Mouse (Mus musculus) hindbrain, embryonic 10.5 days (tissue): ENCODE data around the gene Otud7b. TPM values are rescaled to one million over a fixed set of nuclear protein-coding genes. Genes with fewer than 3 reads are reported as not detected.
"Not testable (repeated sequence)": the region's sequence is repeated elsewhere in the genome, so short reads cannot be mapped to it uniquely, and the experiment has no call there.

Experiments used
- DNase-seq: peaks from one replicate; pipeline ENCODE4 v3.0.0-alpha.2; 2017; ENCODE audit warnings: low spot score
- H3K27ac ChIP-seq: fragments of 300-500 bp; sonication (generic); 2 replicates; pipeline ENCODE4 v1.5.1; 2016; ENCODE audit warnings: mild to moderate bottlenecking, moderate library complexity
- H3K27me3 ChIP-seq: fragments of 300-500 bp; sonication (generic); 2 replicates; pipeline ENCODE4 v1.6.1; 2016; ENCODE audit warnings: mild to moderate bottlenecking; ENCODE audit not compliant: poor library complexity, insufficient read depth, severe bottlenecking
- H3K36me3 ChIP-seq: fragments of 300-500 bp; sonication (generic); 2 replicates; pipeline ENCODE4 v1.6.1; 2016; ENCODE audit warnings: mild to moderate bottlenecking, moderate library complexity
- H3K4me1 ChIP-seq: fragments of 300-500 bp; sonication (generic); replicated peaks from 2 replicates; pipeline ENCODE4 v1.6.1; 2016; ENCODE audit warnings: mild to moderate bottlenecking
- H3K4me3 ChIP-seq: fragments of 300-500 bp; sonication (generic); 2 replicates; pipeline ENCODE4 v1.5.1; 2016; ENCODE audit warnings: mild to moderate bottlenecking, moderate library complexity
- H3K9me3 ChIP-seq: fragments of 300-500 bp; sonication (generic); 2 replicates; pipeline ENCODE4 v1.6.1; 2016; ENCODE audit warnings: mild to moderate bottlenecking, moderate library complexity
- WGBS: fragments of 180-500 bp; shearing (Covaris S2); methylation state at CpG from one replicate; pipeline ENCODE4 v1.1.7; 2016; 5-methylcytosine and 5-hydroxymethylcytosine counted together
- polyA plus RNA-seq: library from polyadenylated mRNA; unstranded; fragments of >200 nt; fragmentation: Nextera tagmentation; extraction: Ambion mirVana; gene quantifications from 2 replicates; pipeline ENCODE4 v1.2.1, GENCODE M21; 2016

The Otud7b gene
- polyA plus RNA-seq, 1 experiment from 2014 or later, result 12.8 TPM

GRCm38 (mm10) chr3:96160803-96161516, 56.6 kb downstream of the Otud7b start:
- DNase-seq, result peak; percentile 43
- WGBS, result 2% methylated on average over 12 of the region's 12 CpGs
- Histone ChIP-seq H3K9me3 (no peaks in the 10 kb centered on the region), H3K27ac (peak overlapping the region; percentile 81), H3K4me1 (peaks cover 29% of the 10 kb centered on the region), H3K27me3 (no peaks in the 10 kb centered on the region), H3K36me3 (peaks cover 2% of the 10 kb centered on the region), H3K4me3 (peak overlapping the region; percentile 54)

GRCm38 (mm10) chr3:96161869-96162840, 57.8 kb downstream of the Otud7b start, which contains the start of gene Mtmr11:
Gene Mtmr11, plus strand, starts transcription at chr3:96162004.
- Histone ChIP-seq H3K4me3 (peak within 1 kb of the TSS; percentile 54), H3K4me1 (peaks cover 29% of the 10 kb centered on the region), H3K9me3 (no peaks in the 10 kb centered on the region), H3K36me3 (no peaks in the 10 kb centered on the region), H3K27me3 (no peaks in the 10 kb centered on the region), H3K27ac (peak within 1 kb of the TSS; percentile 81)
- 8% methylated on average over 16 of the region's 16 CpGs for WGBS
- DNase-seq, result no peak

GRCm38 (mm10) chr3:96163040-96163439, 58.7 kb downstream of the Otud7b start:
- no peak for DNase-seq
- H3K4me3 ChIP-seq, result no peak overlapping the region
- 93% methylated on average over 6 of the region's 6 CpGs for WGBS
- H3K4me1 ChIP-seq, result peaks cover 29% of the 10 kb centered on the region
- no peaks in the 10 kb centered on the region for H3K9me3 ChIP-seq
- no peaks in the 10 kb centered on the region for H3K27me3 ChIP-seq
- H3K36me3 ChIP-seq, result peaks cover 3% of the 10 kb centered on the region; the same call in 1 of the 2 replicates
- no peak overlapping the region for H3K27ac ChIP-seq

- DNase-seq, result no peak
- H3K4me1 ChIP-seq, result peaks cover 26% of the 10 kb centered on the region
- no peak overlapping the region; the same call in 1 of the 2 replicates for H3K27ac ChIP-seq
- 74% methylated on average over 12 of the region's 12 CpGs for WGBS
- peaks cover 22% of the 10 kb centered on the region for H3K36me3 ChIP-seq
- no peaks in the 10 kb centered on the region for H3K27me3 ChIP-seq
- H3K4me3 ChIP-seq, result no peak overlapping the region
- H3K9me3 ChIP-seq, result no peaks in the 10 kb centered on the region
Observed at GRCm38 (mm10) chr3:96168466-96169158, 64.3 kb downstream of the Otud7b start.

GRCm38 (mm10) chr3:96170276-96170675, 65.9 kb downstream of the Otud7b start:
- no peaks in the 10 kb centered on the region for H3K27me3 ChIP-seq
- H3K4me3 ChIP-seq, result peak overlapping the region; percentile 94; the same call in 1 of the 2 replicates
- 93% methylated on average over 4 of the region's 4 CpGs for WGBS
- peaks cover 39% of the 10 kb centered on the region for H3K4me1 ChIP-seq
- no peaks in the 10 kb centered on the region for H3K9me3 ChIP-seq
- 0 out of 2 replicates have a peak overlapping the region, but pooled peaks have one; percentile 95 for H3K27ac ChIP-seq
- peaks cover 39% of the 10 kb centered on the region for H3K36me3 ChIP-seq
- no peak for DNase-seq

GRCm38 (mm10) chr3:96170976-96171545, 66.7 kb downstream of the Otud7b start:
- Histone ChIP-seq H3K4me1 (peaks cover 39% of the 10 kb centered on the region), H3K4me3 (peak overlapping the region; percentile 94), H3K9me3 (no peaks in the 10 kb centered on the region), H3K27me3 (no peaks in the 10 kb centered on the region), H3K36me3 (peaks cover 46% of the 10 kb centered on the region), H3K27ac (peak overlapping the region; percentile 95)
- 77% methylated on average over 10 of the region's 10 CpGs for WGBS
- DNase-seq, result no peak

- no peaks in the 10 kb centered on the region for H3K9me3 ChIP-seq
- DNase-seq, result no peak
- H3K27me3 ChIP-seq, result no peaks in the 10 kb centered on the region
- peak overlapping the region; percentile 95 for H3K27ac ChIP-seq
- H3K4me3 ChIP-seq, result peak overlapping the region; percentile 94
- H3K36me3 ChIP-seq, result peaks cover 52% of the 10 kb centered on the region
- peaks cover 39% of the 10 kb centered on the region for H3K4me1 ChIP-seq
- 25% methylated on average over 18 of the region's 18 CpGs for WGBS
Observed at GRCm38 (mm10) chr3:96171583-96172196, 67.4 kb downstream of the Otud7b start.

GRCm38 (mm10) chr3:96172197-96173178, 68.2 kb downstream of the Otud7b start, which contains the start of gene Sf3b4:
Gene Sf3b4, plus strand, starts transcription at chr3:96172332.
- Histone ChIP-seq H3K36me3 (peaks cover 59% of the 10 kb centered on the region), H3K27ac (peak within 1 kb of the TSS; percentile 95), H3K4me1 (peaks cover 39% of the 10 kb centered on the region), H3K4me3 (peak within 1 kb of the TSS; percentile 94), H3K9me3 (no peaks in the 10 kb centered on the region), H3K27me3 (no peaks in the 10 kb centered on the region)
- WGBS, result under 1% methylated on average over 58 of the region's 58 CpGs
- peak; percentile 98 for DNase-seq

- H3K4me3 ChIP-seq, result peak overlapping the region; percentile 94
- H3K36me3 ChIP-seq, result peaks cover 62% of the 10 kb centered on the region
- 39% methylated on average over 7 of the region's 7 CpGs for WGBS
- peaks cover 39% of the 10 kb centered on the region for H3K4me1 ChIP-seq
- H3K27me3 ChIP-seq, result no peaks in the 10 kb centered on the region
- H3K27ac ChIP-seq, result peak overlapping the region; percentile 95
- no peaks in the 10 kb centered on the region for H3K9me3 ChIP-seq
- DNase-seq, result no peak
Observed at GRCm38 (mm10) chr3:96173185-96173584, 68.9 kb downstream of the Otud7b start.

GRCm38 (mm10) chr3:96174042-96174441, 69.7 kb downstream of the Otud7b start:
- H3K27ac ChIP-seq, H3K27me3 ChIP-seq, H3K9me3 ChIP-seq, DNase-seq: not testable (repeated sequence)
- 81% methylated on average over 4 of the region's 4 CpGs for WGBS
- peak overlapping the region; percentile 29 for H3K4me3 ChIP-seq
- peaks cover 64% of the 10 kb centered on the region for H3K36me3 ChIP-seq
- peaks cover 39% of the 10 kb centered on the region for H3K4me1 ChIP-seq

GRCm38 (mm10) chr3:96175251-96175650, 70.9 kb downstream of the Otud7b start:
- H3K36me3 ChIP-seq, result peaks cover 59% of the 10 kb centered on the region
- H3K9me3 ChIP-seq, result no peaks in the 10 kb centered on the region
- no peaks in the 10 kb centered on the region for H3K27me3 ChIP-seq
- no peak overlapping the region for H3K27ac ChIP-seq
- no peak for DNase-seq
- H3K4me3 ChIP-seq, result no peak overlapping the region
- 98% methylated on average over 6 of the region's 6 CpGs for WGBS
- H3K4me1 ChIP-seq, result peaks cover 37% of the 10 kb centered on the region
